8 mouse cellular contexts compared by ENCODE assay signal in genomic region chr3:97867221-97868023, GRCm38 (mm10). TPM values are rescaled to one million over a fixed set of nuclear protein-coding genes. Genes with fewer than 3 reads are reported as not detected.
A peak's percentile ranks its signal among the peaks of the same experiment; 100 is the strongest.
DNase-seq lines count a peak whose midpoint lies in the region; ATAC-seq lines count a peak whose summit lies in the region.

No protein-coding gene starts in this region.

- H3K36me3 ChIP-seq in lung, embryonic 16.5 days (ENCODE audit: control insufficient read depth, insufficient read depth, low read length) = no peaks in the 10 kb centered on the region
- no peaks in the 10 kb centered on the region for H3K36me3 ChIP-seq in heart, embryonic 12.5 days
- H3K36me3 ChIP-seq in midbrain, embryonic 13.5 days = no peaks in the 10 kb centered on the region

- peaks cover 21% of the 10 kb centered on the region for H3K27me3 ChIP-seq in lung, embryonic 16.5 days (ENCODE audit: control insufficient read depth, insufficient read depth, low read depth, low read length)
- peaks cover 2% of the 10 kb centered on the region; the same call in 1 of the 2 replicates for H3K27me3 ChIP-seq in heart, embryonic 12.5 days (replicated peaks)
- peaks cover 27% of the 10 kb centered on the region for H3K27me3 ChIP-seq in midbrain, embryonic 13.5 days

- peak; percentile 45; the same call in 1 of the 2 replicates for ATAC-seq in lung, embryonic 16.5 days (ENCODE audit: low read depth)
- ATAC-seq in heart, embryonic 12.5 days (ENCODE audit: insufficient number of reproducible peaks, low FRiP score) = peak; percentile 40
- peak; percentile 74 for ATAC-seq in midbrain, embryonic 13.5 days

- DNase-seq in lung, postnatal 36 days = no peak
- DNase-seq in embryo, embryonic 11 days = peak; percentile 28
- DNase-seq in kidney, postnatal 10 days = peak; percentile 16
- DNase-seq in ovary, postnatal 14 days (ENCODE audit: low spot score) = no peak
- DNase-seq in frontal cortex, postnatal 36 days (ENCODE audit: low spot score in 2 of 2) = no peak

- H3K4me2 ChIP-seq in lung, embryonic 16.5 days (ENCODE audit: low read depth, low read length) = peak overlapping the region; percentile 98
- H3K4me2 ChIP-seq in heart, embryonic 12.5 days = peak overlapping the region; percentile 88
- H3K4me2 ChIP-seq in midbrain, embryonic 13.5 days (replicated peaks) = peak overlapping the region; percentile 84

- WGBS in lung, embryonic 16.5 days = 2% methylated on average over 28 of the region's 28 CpGs
- 2% methylated on average over 28 of the region's 28 CpGs for WGBS in heart, embryonic 12.5 days
- WGBS in midbrain, embryonic 13.5 days = 1% methylated on average over 28 of the region's 28 CpGs

- peaks cover 11% of the 10 kb centered on the region for H3K4me1 ChIP-seq in lung, embryonic 16.5 days (replicated peaks; ENCODE audit: control insufficient read depth, insufficient read depth, low read length)
- H3K4me1 ChIP-seq in heart, embryonic 12.5 days (replicated peaks) = peaks cover 26% of the 10 kb centered on the region
- peaks cover 18% of the 10 kb centered on the region for H3K4me1 ChIP-seq in midbrain, embryonic 13.5 days (replicated peaks)

- peak overlapping the region; percentile 58 for H3K9ac ChIP-seq in lung, embryonic 16.5 days (ENCODE audit: low read length)
- peak overlapping the region; percentile 91 for H3K9ac ChIP-seq in heart, embryonic 12.5 days
- peak overlapping the region; percentile 70 for H3K9ac ChIP-seq in midbrain, embryonic 13.5 days (replicated peaks)

- H3K27ac ChIP-seq in lung, embryonic 16.5 days (ENCODE audit: low read length) = no peak overlapping the region
- H3K27ac ChIP-seq in heart, embryonic 12.5 days (ENCODE audit: poor library complexity, severe bottlenecking) = peak overlapping the region; percentile 88
- no peak overlapping the region for H3K27ac ChIP-seq in midbrain, embryonic 13.5 days

- H3K9me3 ChIP-seq in lung, embryonic 16.5 days (ENCODE audit: control insufficient read depth, low read length) = no peaks in the 10 kb centered on the region
- H3K9me3 ChIP-seq in heart, embryonic 12.5 days (replicated peaks) = no peaks in the 10 kb centered on the region
- no peaks in the 10 kb centered on the region for H3K9me3 ChIP-seq in midbrain, embryonic 13.5 days

- H3K4me3 ChIP-seq in lung, embryonic 16.5 days (ENCODE audit: low read length) = peak overlapping the region; percentile 55
- peak overlapping the region; percentile 80 for H3K4me3 ChIP-seq in heart, embryonic 12.5 days
- peak overlapping the region; percentile 53 for H3K4me3 ChIP-seq in midbrain, embryonic 13.5 days (replicated peaks)

RNA-seq across cellular contexts. Expression of gene Pde4dip, which starts 21.1 kb away (rescaled TPM):
- polyA plus RNA-seq in lung, embryonic 16.5 days (2015; fragmentation: Nextera tagmentation; extraction: Ambion mirVana) = 18.4 and 18.9 TPM in 2 replicates
- 101 and 109 TPM in 2 replicates for polyA plus RNA-seq in heart, embryonic 12.5 days (2016; fragmentation: Nextera tagmentation; extraction: Ambion mirVana)
- polyA plus RNA-seq in midbrain, embryonic 13.5 days (2015; fragmentation: Nextera tagmentation; extraction: Ambion mirVana) = 46.6 and 48.0 TPM in 2 replicates

RNA-seq across cellular contexts. Expression of gene Sec22b, which starts 33.6 kb away (rescaled TPM):
- 146 and 147 TPM in 2 replicates for polyA plus RNA-seq in lung, embryonic 16.5 days (2015; fragmentation: Nextera tagmentation; extraction: Ambion mirVana)
- polyA plus RNA-seq in heart, embryonic 12.5 days (2016; fragmentation: Nextera tagmentation; extraction: Ambion mirVana) = 123 and 125 TPM in 2 replicates
- 103 TPM in 2 replicates for polyA plus RNA-seq in midbrain, embryonic 13.5 days (2015; fragmentation: Nextera tagmentation; extraction: Ambion mirVana)

Comparison
In these comparisons a context has a peak if more than half of its experiments do, and no peak if none do; other contexts are left out.
1. DNase-seq: peak in embryo, embryonic 11 days (single experiment) and kidney, postnatal 10 days (single experiment); none in lung, postnatal 36 days (single experiment), ovary, postnatal 14 days (single experiment) and frontal cortex, postnatal 36 days (0 of 2).
2. Peak in every context shown above with its lines, with median percentiles within 50 percentile points of each other: ATAC-seq, H3K4me2 ChIP-seq, H3K4me3 ChIP-seq and H3K9ac ChIP-seq.